Mouse (Mus musculus) liver, adult 2 months (tissue): Measurements from ENCODE around the gene A530016L24Rik.

Source experiments
- CTCF ChIP-seq: fragments of 200-500 bp; IDR thresholded peaks from 2 replicates; pipeline ENCODE4 v1.5.1; 2011; ENCODE audit warnings: low read depth, low read length, control low read depth
- POLR2A ChIP-seq: fragments of 200-500 bp; IDR thresholded peaks from 2 replicates; pipeline ENCODE4 v1.6.1; 2011; ENCODE audit warnings: low read length, control low read depth; ENCODE audit not compliant: insufficient read depth; ENCODE audit errors: extremely low read depth

- TF ChIP-seq POLR2A (no peak), CTCF (no peak)
Measured at GRCm38 (mm10) chr12:112539466-112539965, 50.3 kb downstream of the A530016L24Rik start.
